Mouse (Mus musculus) CH12.LX (cell line): ENCODE data around the gene Tyro3. TPM values are rescaled to one million over a fixed set of nuclear protein-coding genes. Genes with fewer than 3 reads are reported as not detected.
A peak's percentile ranks its signal among the peaks of the same experiment; 100 is the strongest.

Source experiments
- DNase-seq: peaks from one replicate; pipeline ENCODE4 v3.0.0-alpha.2; 2013; ENCODE audit errors: extremely low read depth
- H3K27ac ChIP-seq: 2 replicates; pipeline ENCODE4 v1.5.1; 2012; ENCODE audit warnings: low read depth, mild to moderate bottlenecking, control low read depth, moderate library complexity; ENCODE audit not compliant: insufficient read depth
- H3K27me3 ChIP-seq: replicated peaks from 2 replicates; pipeline ENCODE3; 2012; ENCODE audit warnings: inconsistent platforms
- H3K36me3 ChIP-seq, 2 experiments: replicated peaks in 1 of 2; 2 replicates each; pipeline versions ENCODE3 to v1.6.1; 2012; ENCODE audit warnings: inconsistent platforms in 1 of 2, low read length in 1 of 2, mild to moderate bottlenecking in 1 of 2, mixed read lengths in 1 of 2, moderate library complexity in 1 of 2; ENCODE audit not compliant: control insufficient read depth in 1 of 2, insufficient read depth in 1 of 2
- H3K4me1 ChIP-seq, 2 experiments: 2 replicates each; pipeline ENCODE4 v1.6.1; 2012; ENCODE audit warnings: inconsistent platforms in 1 of 2, moderate library complexity in 1 of 2; ENCODE audit not compliant: insufficient read depth in 2 of 2, control insufficient read depth in 1 of 2
- H3K4me2 ChIP-seq: 2 replicates; pipeline ENCODE4 v1.6.1; 2012; ENCODE audit warnings: low read depth, mild to moderate bottlenecking, control low read depth; ENCODE audit not compliant: poor library complexity, insufficient read depth, severe bottlenecking
- H3K4me3 ChIP-seq, 3 experiments: fragments of 150-350 bp in 1 of 3; sonication (generic) in 1 of 3; replicated peaks in 1 of 3; 2 replicates each; pipeline versions ENCODE3 to v1.5.1; 2011 to 2012; ENCODE audit warnings: low read depth in 2 of 3, low read length in 2 of 3, mild to moderate bottlenecking in 2 of 3, moderate library complexity in 2 of 3, control low read depth in 1 of 3, improper control_type of control experiment in 1 of 3, inconsistent platforms in 1 of 3, mixed read lengths in 1 of 3; ENCODE audit not compliant: poor library complexity in 1 of 3
- H3K79me2 ChIP-seq: replicated peaks from 2 replicates; pipeline ENCODE4 v1.6.1; 2012; ENCODE audit warnings: mild to moderate bottlenecking, moderate library complexity; ENCODE audit not compliant: control insufficient read depth, poor library complexity, insufficient read depth, severe bottlenecking; ENCODE audit errors: extremely low read depth
- H3K9ac ChIP-seq: 2 replicates; pipeline ENCODE4 v1.6.1; 2012; ENCODE audit warnings: low read depth, mild to moderate bottlenecking, control low read depth, moderate library complexity; ENCODE audit not compliant: insufficient read depth
- H3K9me3 ChIP-seq: replicated peaks from 2 replicates; pipeline ENCODE3; 2012; ENCODE audit warnings: low read length, inconsistent platforms, mixed read lengths
- E2F4 ChIP-seq: IDR thresholded peaks from 2 replicates; pipeline ENCODE4 v1.6.1; 2011; ENCODE audit warnings: low read depth, low read length, improper control_type of control experiment; ENCODE audit not compliant: insufficient replicate concordance
- GABPA ChIP-seq: IDR thresholded peaks from 2 replicates; pipeline ENCODE4 v1.6.1; 2012; ENCODE audit warnings: low read depth, low read length, improper control_type of control experiment, inconsistent platforms; ENCODE audit not compliant: insufficient replicate concordance
- HCFC1 ChIP-seq: IDR thresholded peaks from 2 replicates; pipeline ENCODE4 v1.6.1; 2012; ENCODE audit warnings: low read depth, mild to moderate bottlenecking, inconsistent platforms, low read length, improper control_type of control experiment
- MEF2A ChIP-seq: IDR thresholded peaks from 2 replicates; pipeline ENCODE4 v1.6.1; 2014; ENCODE audit warnings: low read depth, mild to moderate bottlenecking, inconsistent platforms, low read length, improper control_type of control experiment, borderline replicate concordance
- MXI1 ChIP-seq: IDR thresholded peaks from 2 replicates; pipeline ENCODE4 v1.6.1; 2011; ENCODE audit warnings: mild to moderate bottlenecking, low read depth, low read length, improper control_type of control experiment
- MYC ChIP-seq: IDR thresholded peaks from 2 replicates; pipeline ENCODE4 v1.6.1; 2011; ENCODE audit warnings: low read depth, mild to moderate bottlenecking, improper control_type of control experiment, low read length
- POLR2A ChIP-seq: IDR thresholded peaks from 2 replicates; pipeline ENCODE4 v1.6.1; 2011; ENCODE audit warnings: low read depth, mild to moderate bottlenecking, improper control_type of control experiment, low read length
- RAD21 ChIP-seq: IDR thresholded peaks from 2 replicates; pipeline ENCODE4 v1.6.1; 2011; ENCODE audit warnings: low read depth, mild to moderate bottlenecking, low read length, improper control_type of control experiment, moderate library complexity
- UBTF ChIP-seq: IDR thresholded peaks from 2 replicates; pipeline ENCODE4 v1.6.1; 2012; ENCODE audit warnings: low read depth, mild to moderate bottlenecking, inconsistent platforms, low read length, improper control_type of control experiment, moderate library complexity
- ZC3H11A ChIP-seq: IDR thresholded peaks from 2 replicates; pipeline ENCODE4 v1.6.1; 2012; ENCODE audit warnings: low read depth, mild to moderate bottlenecking, inconsistent platforms, low read length, improper control_type of control experiment
- ZNF384 ChIP-seq: IDR thresholded peaks from 2 replicates; pipeline ENCODE4 v1.6.1; 2012; ENCODE audit warnings: low read depth, low read length, improper control_type of control experiment, inconsistent platforms
- dilution Hi-C: fragments of 300-500 bp; cut with MboI; formaldehyde crosslinking; loops from 2 replicates; pipeline ENCODE4 v1.14.3; 2020; ENCODE audit warnings: low sequenced_read_pairs; ENCODE audit not compliant: extremely low pct_unique_long_range_greater_than_20kb, extremely low pct_ligation_motif_present
- in situ Hi-C: fragments of 300-500 bp; cut with MboI; formaldehyde crosslinking; loops from 3 replicates; pipeline ENCODE4 v1.14.3; 2019; ENCODE audit warnings: low sequenced_read_pairs, low pct_ligation_motif_present, low pct_unique_long_range_greater_than_20kb, mixed read lengths
- polyA plus RNA-seq: library from polyadenylated mRNA; unstranded; fragments of >175 nt; gene quantifications from 2 replicates; pipeline ENCODE4 v1.2.1, GENCODE M21; 2012; ENCODE audit warnings: low read depth; ENCODE audit not compliant: insufficient read length
- total RNA-seq, 2 experiments: library from RNA; depleted of rRNA; stranded (reverse); fragments of 300-350 nt in 1 of 2; fragments of >200 nt in 1 of 2; gene quantifications; 2 replicates each; pipeline ENCODE4 v1.2.3; 2012 to 2014

Gene Tyro3
- total and polyA plus RNA-seq, 3 experiments: 20.3 to 39.7 (median 23.7) TPM

GRCm38 (mm10) chr2:119758844-119759835 lies 38.4 kb upstream of the Tyro3 start:
- Histone ChIP-seq H3K4me2 (no peak overlapping the region), H3K27ac (no peak overlapping the region), H3K9ac (no peak overlapping the region), H3K27me3 (peaks cover 5% of the 10 kb centered on the region), H3K79me2 (no peaks in the 10 kb centered on the region), H3K4me3 (peak overlapping the region in 1 of 3 experiments; percentile 67), H3K9me3 (no peaks in the 10 kb centered on the region), H3K4me1 (peaks cover 0 to 9% of the 10 kb centered on the region in 2 experiments; a peak in 2 of 4 replicates), H3K36me3 (peaks cover 6 to 18% of the 10 kb centered on the region in 2 experiments)
- in situ Hi-C loops: no loop called here
- dilution Hi-C loops: no loop called here
- no peak for DNase-seq
- no peak for TF ChIP-seq E2F4

DNA sequence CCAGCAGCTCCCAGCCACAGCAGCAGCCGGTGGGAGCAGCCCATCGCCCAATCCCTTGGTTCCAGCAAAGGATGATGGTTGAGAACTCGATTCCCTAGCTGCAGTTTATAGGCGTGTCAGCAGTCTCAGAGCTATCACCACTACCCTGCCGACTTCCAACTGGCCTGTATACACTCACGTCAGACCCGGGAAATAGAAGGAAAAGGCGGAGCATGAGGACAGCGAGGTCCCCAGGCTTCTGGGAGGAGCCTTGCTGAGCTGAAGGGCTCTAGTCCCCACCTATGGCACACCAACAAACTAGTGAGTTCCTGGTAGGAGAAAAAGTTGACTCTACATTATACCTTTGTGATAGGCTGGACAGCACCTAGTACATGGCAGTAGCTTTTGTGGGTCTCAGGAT lies 37.3 kb upstream of the Tyro3 start, which contains the start of gene Ltk:
TSS of gene Ltk (minus strand) at position 181 of the 400 bp plus-strand sequence.
- H3K79me2 ChIP-seq: no peaks in the 10 kb centered on the region
- DNase-seq: no peak
- H3K9ac ChIP-seq: no peak within 1 kb of the TSS
- dilution Hi-C loops: no loop called here
- peaks cover 16 to 29% of the 10 kb centered on the region in 2 experiments for H3K36me3 ChIP-seq
- no peaks in the 10 kb centered on the region for H3K9me3 ChIP-seq
- no peak within 1 kb of the TSS for H3K4me3 ChIP-seq
- in situ Hi-C loops: no loop called here
- TF ChIP-seq HCFC1 (no peak), UBTF (no peak), GABPA (no peak), ZNF384 (no peak), ZC3H11A (no peak), MEF2A (no peak), RAD21 (no peak), MXI1 (no peak), E2F4 (no peak), MYC (no peak), POLR2A (no peak)
- H3K27ac ChIP-seq: no peak within 1 kb of the TSS
- peaks cover 0 to 10% of the 10 kb centered on the region in 2 experiments; a peak in 2 of 4 replicates for H3K4me1 ChIP-seq
- H3K4me2 ChIP-seq: no peak within 1 kb of the TSS
- peaks cover 5% of the 10 kb centered on the region for H3K27me3 ChIP-seq
